Mouse (Mus musculus) megakaryocyte, embryonic 14.5 days (primary cell): ENCODE data around the gene Klhl33.

Experiments used
- FLI1 ChIP-seq: IDR thresholded peaks from 2 replicates; pipeline ENCODE4 v1.6.1; 2012; ENCODE audit warnings: low read length, inconsistent platforms, mixed read lengths
- GATA1 ChIP-seq: IDR thresholded peaks from 3 replicates; pipeline ENCODE4 v1.6.1; 2012; ENCODE audit warnings: mixed read lengths, low read length, inconsistent platforms, borderline replicate concordance

GRCm38 (mm10) chr14:50896747-50897373 is 447 bp downstream of the Klhl33 start:
- no peak for TF ChIP-seq GATA1
- no peak for TF ChIP-seq FLI1
